Mouse (Mus musculus): ENCODE measurements around the gene A430005L14Rik. TPM values are rescaled to one million over a fixed set of nuclear protein-coding genes. Genes with fewer than 3 reads are reported as not detected.

The A430005L14Rik gene
- polyA plus RNA-seq, 1 experiment, result 76.8 TPM

- Histone ChIP-seq H3K36me3 (ENCODE audit: control insufficient read depth, insufficient read depth, low read length) (no peaks in the 10 kb centered on the region), H3K27me3 (ENCODE audit: control insufficient read depth, insufficient read depth, low read length) (no peaks in the 10 kb centered on the region), H3K4me1 (ENCODE audit: control insufficient read depth, insufficient read depth, low read length) (no peaks in the 10 kb centered on the region), H3K4me3 (ENCODE audit: control insufficient read depth, low read depth, low read length) (no peak overlapping the region), H3K27ac (ENCODE audit: control insufficient read depth, insufficient read depth, low read depth, low read length) (no peak overlapping the region)
- TF ChIP-seq POLR2A (IDR thresholded peaks at IDR 0.05; ENCODE audit: control insufficient read depth, low read depth, low read length) (no peak), CTCF (IDR thresholded peaks at IDR 0.05; ENCODE audit: control insufficient read depth, insufficient read depth, insufficient replicate concordance, low read depth, low read length) (no peak)
These were observed 27.6 kb upstream of the A430005L14Rik start for GRCm38 (mm10) chr4:153929425-153929824.

DNA sequence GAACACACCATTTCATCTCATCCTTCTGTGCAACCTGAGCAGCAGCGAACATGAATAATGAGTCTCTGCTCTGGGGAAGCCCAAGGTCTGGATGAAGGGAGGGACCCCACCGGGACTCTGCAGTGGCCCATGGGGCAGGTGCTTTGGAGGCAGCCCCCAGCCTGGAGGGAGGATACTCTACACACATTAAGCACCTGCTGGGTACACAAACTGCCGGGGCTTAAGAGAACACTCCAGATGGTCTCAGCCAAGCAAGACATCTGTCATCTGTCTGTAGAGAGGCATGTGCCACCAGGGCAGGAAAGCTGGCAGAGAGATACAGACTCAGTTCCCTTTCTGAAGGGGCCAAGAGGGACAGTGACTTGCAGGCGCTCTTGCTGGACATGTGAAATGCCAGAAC is 27.1 kb upstream of the A430005L14Rik start:
- no peak for TF ChIP-seq CTCF (IDR thresholded peaks at IDR 0.05; ENCODE audit: control insufficient read depth, insufficient read depth, insufficient replicate concordance, low read depth, low read length)
- TF ChIP-seq POLR2A (IDR thresholded peaks at IDR 0.05; ENCODE audit: control insufficient read depth, low read depth, low read length), result no peak
- Histone ChIP-seq H3K27ac (ENCODE audit: control insufficient read depth, insufficient read depth, low read depth, low read length) (no peak overlapping the region), H3K36me3 (ENCODE audit: control insufficient read depth, insufficient read depth, low read length) (no peaks in the 10 kb centered on the region), H3K4me3 (ENCODE audit: control insufficient read depth, low read depth, low read length) (no peak overlapping the region), H3K27me3 (ENCODE audit: control insufficient read depth, insufficient read depth, low read length) (no peaks in the 10 kb centered on the region), H3K4me1 (ENCODE audit: control insufficient read depth, insufficient read depth, low read length) (no peaks in the 10 kb centered on the region)

GRCm38 (mm10) chr4:153943243-153943642 is 13.8 kb upstream of the A430005L14Rik start:
- Histone ChIP-seq H3K27ac (ENCODE audit: control insufficient read depth, insufficient read depth, low read depth, low read length) (no peak overlapping the region), H3K4me1 (ENCODE audit: control insufficient read depth, insufficient read depth, low read length) (no peaks in the 10 kb centered on the region), H3K4me3 (ENCODE audit: control insufficient read depth, low read depth, low read length) (no peak overlapping the region), H3K27me3 (ENCODE audit: control insufficient read depth, insufficient read depth, low read length) (no peaks in the 10 kb centered on the region), H3K36me3 (ENCODE audit: control insufficient read depth, insufficient read depth, low read length) (no peaks in the 10 kb centered on the region)
- TF ChIP-seq CTCF (IDR thresholded peaks at IDR 0.05; ENCODE audit: control insufficient read depth, insufficient read depth, insufficient replicate concordance, low read depth, low read length) (peak; percentile 58; the same call in 1 of the 2 replicates), POLR2A (IDR thresholded peaks at IDR 0.05; ENCODE audit: control insufficient read depth, low read depth, low read length) (no peak)

- no peak overlapping the region for H3K4me3 ChIP-seq (ENCODE audit: control insufficient read depth, low read depth, low read length)
- no peaks in the 10 kb centered on the region for H3K4me1 ChIP-seq (ENCODE audit: control insufficient read depth, insufficient read depth, low read length)
- no peak for TF ChIP-seq POLR2A (IDR thresholded peaks at IDR 0.05; ENCODE audit: control insufficient read depth, low read depth, low read length)
- no peak for TF ChIP-seq CTCF (IDR thresholded peaks at IDR 0.05; ENCODE audit: control insufficient read depth, insufficient read depth, insufficient replicate concordance, low read depth, low read length)
- H3K27ac ChIP-seq (ENCODE audit: control insufficient read depth, insufficient read depth, low read depth, low read length), result no peak overlapping the region
- H3K27me3 ChIP-seq (ENCODE audit: control insufficient read depth, insufficient read depth, low read length), result no peaks in the 10 kb centered on the region
- H3K36me3 ChIP-seq (ENCODE audit: control insufficient read depth, insufficient read depth, low read length), result no peaks in the 10 kb centered on the region
These were observed 12.8 kb upstream of the A430005L14Rik start for GRCm38 (mm10) chr4:153944261-153944660.

DNA sequence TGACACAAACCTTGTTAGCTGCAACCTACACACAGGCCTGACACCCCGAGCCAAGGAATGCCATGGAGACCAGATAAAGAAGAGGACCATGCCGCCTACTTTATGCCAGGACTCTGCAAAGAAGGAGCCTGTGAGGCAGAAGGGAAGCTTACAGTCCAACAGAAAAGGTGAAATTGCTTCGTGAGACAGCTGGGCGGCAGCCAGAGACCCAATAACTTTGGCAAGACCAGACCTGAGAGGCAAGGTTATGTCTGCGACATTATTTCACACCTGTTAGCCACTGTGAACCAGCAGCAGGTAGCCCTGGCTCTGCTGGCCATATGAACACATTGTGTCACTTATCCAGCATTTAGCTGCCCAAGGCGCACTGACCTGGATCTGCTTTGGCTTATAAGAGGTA is 11.3 kb upstream of the A430005L14Rik start:
- H3K4me1 ChIP-seq (ENCODE audit: control insufficient read depth, insufficient read depth, low read length), result peaks cover 2% of the 10 kb centered on the region
- TF ChIP-seq POLR2A (IDR thresholded peaks at IDR 0.05; ENCODE audit: control insufficient read depth, low read depth, low read length), result no peak

GRCm38 (mm10) chr4:153950372-153950771 is 6.7 kb upstream of the A430005L14Rik start:
- TF ChIP-seq POLR2A (IDR thresholded peaks at IDR 0.05; ENCODE audit: control insufficient read depth, low read depth, low read length) (no peak), CTCF (IDR thresholded peaks at IDR 0.05; ENCODE audit: control insufficient read depth, insufficient read depth, insufficient replicate concordance, low read depth, low read length) (no peak)
- H3K27me3 ChIP-seq (ENCODE audit: control insufficient read depth, insufficient read depth, low read length), result no peaks in the 10 kb centered on the region
- peaks cover 2% of the 10 kb centered on the region for H3K4me1 ChIP-seq (ENCODE audit: control insufficient read depth, insufficient read depth, low read length)
- H3K4me3 ChIP-seq (ENCODE audit: control insufficient read depth, low read depth, low read length), result peak overlapping the region; percentile 51
- H3K36me3 ChIP-seq (ENCODE audit: control insufficient read depth, insufficient read depth, low read length), result no peaks in the 10 kb centered on the region
- no peak overlapping the region for H3K27ac ChIP-seq (ENCODE audit: control insufficient read depth, insufficient read depth, low read depth, low read length)

More for the DNA sequence above, 11.3 kb upstream of the A430005L14Rik start:
- Histone ChIP-seq H3K36me3 (ENCODE audit: control insufficient read depth, insufficient read depth, low read length) (no peaks in the 10 kb centered on the region), H3K27ac (ENCODE audit: control insufficient read depth, insufficient read depth, low read depth, low read length) (no peak overlapping the region), H3K4me3 (ENCODE audit: control insufficient read depth, low read depth, low read length) (no peak overlapping the region), H3K27me3 (ENCODE audit: control insufficient read depth, insufficient read depth, low read length) (no peaks in the 10 kb centered on the region)

GRCm38 (mm10) chr4:153951150-153951549 is 5.9 kb upstream of the A430005L14Rik start:
- H3K27me3 ChIP-seq (ENCODE audit: control insufficient read depth, insufficient read depth, low read length), result no peaks in the 10 kb centered on the region
- peaks cover 2% of the 10 kb centered on the region for H3K4me1 ChIP-seq (ENCODE audit: control insufficient read depth, insufficient read depth, low read length)
- no peak overlapping the region for H3K27ac ChIP-seq (ENCODE audit: control insufficient read depth, insufficient read depth, low read depth, low read length)
- no peaks in the 10 kb centered on the region for H3K36me3 ChIP-seq (ENCODE audit: control insufficient read depth, insufficient read depth, low read length)
- TF ChIP-seq CTCF (IDR thresholded peaks at IDR 0.05; ENCODE audit: control insufficient read depth, insufficient read depth, insufficient replicate concordance, low read depth, low read length) (no peak), POLR2A (IDR thresholded peaks at IDR 0.05; ENCODE audit: control insufficient read depth, low read depth, low read length) (no peak)
- H3K4me3 ChIP-seq (ENCODE audit: control insufficient read depth, low read depth, low read length), result no peak overlapping the region

DNA sequence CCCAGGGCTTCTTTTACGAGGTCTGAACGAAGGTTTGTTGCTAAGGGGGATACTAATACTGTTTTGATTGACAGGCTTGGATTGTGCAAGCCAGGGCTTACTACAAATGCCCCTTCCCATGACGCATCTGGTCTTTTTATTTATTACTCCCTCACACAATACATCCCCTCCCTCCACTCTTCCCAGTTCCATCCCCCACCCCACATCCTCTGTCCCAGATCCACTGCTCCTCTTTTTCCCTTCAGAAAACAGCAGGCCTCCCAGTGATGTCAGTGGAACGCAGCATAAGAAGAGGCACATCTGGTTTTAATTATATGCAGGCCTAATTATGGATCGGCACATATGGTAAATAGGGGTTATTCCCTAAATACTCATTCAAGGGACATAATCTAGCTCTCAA is 5.3 kb upstream of the A430005L14Rik start:
- H3K4me3 ChIP-seq (ENCODE audit: control insufficient read depth, low read depth, low read length), result no peak overlapping the region
- TF ChIP-seq CTCF (IDR thresholded peaks at IDR 0.05; ENCODE audit: control insufficient read depth, insufficient read depth, insufficient replicate concordance, low read depth, low read length) (no peak), POLR2A (IDR thresholded peaks at IDR 0.05; ENCODE audit: control insufficient read depth, low read depth, low read length) (no peak)
- H3K27ac ChIP-seq (ENCODE audit: control insufficient read depth, insufficient read depth, low read depth, low read length), result no peak overlapping the region
- H3K4me1 ChIP-seq (ENCODE audit: control insufficient read depth, insufficient read depth, low read length), result peaks cover 2% of the 10 kb centered on the region
- no peaks in the 10 kb centered on the region for H3K36me3 ChIP-seq (ENCODE audit: control insufficient read depth, insufficient read depth, low read length)
- H3K27me3 ChIP-seq (ENCODE audit: control insufficient read depth, insufficient read depth, low read length), result no peaks in the 10 kb centered on the region

All from testis, adult 2 months (tissue).